Mouse (Mus musculus) kidney, adult 2 months (tissue): Measurements from ENCODE around the gene A030005L19Rik. TPM values are rescaled to one million over a fixed set of nuclear protein-coding genes. Genes with fewer than 3 reads are reported as not detected.

Experiments
- DNase-seq: peaks from one replicate; pipeline ENCODE4 v3.0.0; 2021
- H3K27ac ChIP-seq: fragments of 200-500 bp; 2 replicates; pipeline ENCODE4 v1.5.1; 2012; ENCODE audit warnings: low read depth, low read length, control low read depth, inconsistent platforms; ENCODE audit not compliant: insufficient read depth
- H3K27me3 ChIP-seq: fragments of 200-500 bp; replicated peaks from 2 replicates; pipeline ENCODE4 v1.6.1; 2012; ENCODE audit warnings: mild to moderate bottlenecking, moderate library complexity, low read length, inconsistent platforms; ENCODE audit not compliant: control insufficient read depth, insufficient read depth
- H3K36me3 ChIP-seq: fragments of 200-500 bp; 2 replicates; pipeline ENCODE4 v1.6.1; 2012; ENCODE audit warnings: mild to moderate bottlenecking, moderate library complexity, low read length, inconsistent platforms; ENCODE audit not compliant: control insufficient read depth, insufficient read depth
- H3K4me1 ChIP-seq: fragments of 200-500 bp; 2 replicates; pipeline ENCODE4 v1.6.1; 2011; ENCODE audit warnings: low read length; ENCODE audit not compliant: control insufficient read depth, insufficient read depth
- H3K4me3 ChIP-seq: fragments of 200-500 bp; 2 replicates; pipeline ENCODE4 v1.5.1; 2011; ENCODE audit warnings: mild to moderate bottlenecking, low read depth, low read length, control low read depth; ENCODE audit not compliant: insufficient read depth
- CTCF ChIP-seq: fragments of 200-500 bp; conservative IDR thresholded peaks from 2 replicates; pipeline ENCODE4 v1.5.1; 2011; ENCODE audit warnings: low read depth, mild to moderate bottlenecking, control low read depth, low read length, moderate library complexity, mixed read lengths; ENCODE audit not compliant: insufficient read depth, insufficient read length
- POLR2A ChIP-seq: fragments of 200-500 bp; IDR thresholded peaks from one replicate; pipeline ENCODE4 v1.6.1; 2011; ENCODE audit warnings: low read depth, low read length, control low read depth
- WGBS: fragments of 180-500 bp; shearing (Covaris S2); methylation state at CpG from one replicate; pipeline ENCODE4 v1.1.7; 2018; 5-methylcytosine and 5-hydroxymethylcytosine counted together
- polyA plus RNA-seq: library from polyadenylated mRNA; depleted of rRNA; stranded (reverse); fragments of >200 nt; gene quantifications from 2 replicates; pipeline ENCODE4 v1.2.3, GENCODE M21; 2012; rRNA removed

Gene A030005L19Rik
- polyA plus RNA-seq, 1 experiment, result 0.63 TPM

- Histone ChIP-seq H3K4me1 (no peaks in the 10 kb centered on the region), H3K27ac (no peak within 1 kb of the TSS), H3K36me3 (no peaks in the 10 kb centered on the region), H3K4me3 (no peak within 1 kb of the TSS), H3K27me3 (no peaks in the 10 kb centered on the region)
- TF ChIP-seq CTCF (no peak), POLR2A (no peak)
- 90% methylated on average over 11 of the region's 11 CpGs for WGBS
- no peak for DNase-seq
Measured at GRCm38 (mm10) chr1:82959870-82960385, 46.8 kb downstream of the A030005L19Rik start, which contains the start of gene Gm47955. Gene Gm47955, plus strand, starts transcription at chr1:82960286.

Other genes starting within 250 kb of the A030005L19Rik start
- gene Mff, start 188.4 kb upstream of the A030005L19Rik start, polyA plus RNA-seq, result 59.7 and 68.4 TPM in 2 replicates
- gene Tm4sf20, start 144.9 kb upstream of the A030005L19Rik start, polyA plus RNA-seq, result not detected in 2 replicates
- gene Gm47791, start 142.1 kb upstream of the A030005L19Rik start, polyA plus RNA-seq, result not detected in 2 replicates
- 33.9 and 37.3 TPM in 2 replicates for gene Agfg1, start 73.8 kb upstream of the A030005L19Rik start, polyA plus RNA-seq
- not detected in 2 replicates for gene A030014E15Rik, start 11.6 kb downstream of the A030005L19Rik start, polyA plus RNA-seq
- gene Gm6217, start 18.1 kb downstream of the A030005L19Rik start, polyA plus RNA-seq, result not detected in 2 replicates
- gene A030003K21Rik, start 30.1 kb downstream of the A030005L19Rik start, polyA plus RNA-seq, result not detected in 2 replicates
- gene Gm7544, start 42.7 kb downstream of the A030005L19Rik start, polyA plus RNA-seq, result not detected in 2 replicates
- gene Gm47955, start 47.0 kb downstream of the A030005L19Rik start, polyA plus RNA-seq, result not detected in 2 replicates
- gene Gm47959, start 87.2 kb downstream of the A030005L19Rik start, polyA plus RNA-seq, result not detected in 2 replicates
- gene Slc19a3, start 125.1 kb downstream of the A030005L19Rik start, polyA plus RNA-seq, result 18.2 and 22.0 TPM in 2 replicates
- gene Krtap28-10, start 129.2 kb downstream of the A030005L19Rik start, polyA plus RNA-seq, result not detected in 2 replicates
- not detected in 2 replicates for gene Gm47969, start 131.6 kb downstream of the A030005L19Rik start, polyA plus RNA-seq
- gene A030005K14Rik, start 146.1 kb downstream of the A030005L19Rik start, polyA plus RNA-seq, result not detected in 2 replicates
- gene Krtap28-13, start 147.6 kb downstream of the A030005L19Rik start, polyA plus RNA-seq, result not detected in 2 replicates
- gene Ccl20, start 203.4 kb downstream of the A030005L19Rik start, polyA plus RNA-seq, result 0.12 and 0.27 TPM in 2 replicates
- gene Daw1, start 246.4 kb downstream of the A030005L19Rik start, polyA plus RNA-seq, result 0.39 and 0.44 TPM in 2 replicates